Mouse (Mus musculus) frontal cortex, postnatal 14 days (tissue): ENCODE results near the gene Colca2.

ENCODE experiments used
- DNase-seq, 2 experiments: peaks; one replicate each; pipeline ENCODE4 v3.0.0; 2022; ENCODE audit warnings: low spot score in 2 of 2

Gene Colca2

DNA sequence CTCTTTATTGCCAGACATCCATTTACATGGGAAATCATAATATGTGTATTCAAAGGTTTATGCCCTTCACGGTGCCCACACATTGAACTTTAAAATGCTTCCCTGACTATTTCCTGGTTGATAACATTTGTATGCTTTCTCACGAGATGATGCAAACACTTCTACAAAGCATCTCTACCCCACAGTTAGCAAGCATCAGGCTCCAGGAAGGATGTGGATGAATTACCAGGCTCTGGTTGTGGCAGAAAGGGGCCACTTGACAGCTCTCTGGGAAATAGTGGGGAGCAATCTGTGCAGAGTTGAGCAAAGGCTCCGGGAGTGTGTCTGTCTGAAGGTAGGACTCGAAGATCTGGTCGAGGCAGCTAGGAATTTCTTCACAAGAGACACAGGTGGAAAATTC is 6.3 kb downstream of the Colca2 start:
- DNase-seq: no peak

DNA sequence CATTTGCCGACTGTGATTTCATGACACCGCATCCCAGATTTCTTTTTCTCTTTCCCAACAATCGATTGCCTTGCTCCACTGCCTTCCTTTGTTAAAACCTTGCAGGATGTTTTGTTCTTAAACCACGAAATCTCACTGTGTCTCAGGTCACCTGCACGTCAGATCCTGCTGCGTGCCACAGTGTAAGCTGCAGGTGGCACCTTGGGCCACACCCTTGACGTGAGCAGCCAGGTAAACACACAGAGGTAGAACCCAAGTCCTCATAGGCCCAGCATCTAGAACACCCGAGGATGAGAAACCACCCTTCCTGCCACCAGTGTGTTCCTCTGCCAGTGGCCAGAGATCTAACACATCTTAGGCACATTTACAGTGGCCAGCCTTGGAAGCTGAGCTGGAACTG is 7.3 kb downstream of the Colca2 start:
- DNase-seq: no peak

DNA sequence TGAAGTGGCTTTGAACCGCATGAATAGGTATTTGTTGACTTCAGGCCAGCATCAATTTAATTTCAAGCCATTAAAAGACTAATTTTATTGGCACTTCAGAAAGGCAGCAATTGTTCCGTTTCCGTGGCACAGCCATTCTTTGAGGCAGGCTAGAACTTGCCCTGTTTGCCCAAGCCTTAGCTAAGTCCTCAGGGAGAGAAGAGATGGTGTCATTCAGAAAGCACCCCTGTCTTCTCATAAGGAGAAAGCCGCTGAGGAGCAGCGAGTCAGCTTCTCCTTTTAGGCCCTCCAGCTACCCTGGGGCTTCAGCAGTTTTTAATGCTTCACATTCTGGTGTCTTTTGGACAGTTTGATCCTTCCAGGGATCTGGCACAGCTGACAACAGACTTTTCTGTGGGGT is 9.5 kb downstream of the Colca2 start:
- DNase-seq: no peak

DNA sequence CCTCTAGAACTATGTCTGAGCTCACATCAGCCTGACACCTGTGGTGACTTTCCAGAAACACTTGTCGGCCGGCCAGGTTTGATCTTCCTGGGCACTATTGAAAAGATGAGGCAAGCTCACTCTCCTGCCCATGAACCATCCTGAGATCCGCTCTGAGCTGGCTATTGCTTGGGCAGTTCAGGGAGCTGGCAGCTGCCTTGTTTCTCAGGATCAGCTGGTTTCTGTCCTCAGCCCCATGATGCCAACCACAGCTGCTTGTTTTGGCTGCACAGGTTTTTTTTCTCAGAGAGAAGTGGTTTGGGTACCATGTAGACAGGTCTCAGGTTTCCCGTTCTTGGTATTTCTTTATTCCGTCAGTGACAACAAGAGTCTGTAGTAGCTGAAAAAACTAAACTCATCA is 19.9 kb downstream of the Colca2 start:
- DNase-seq: no peak

DNA sequence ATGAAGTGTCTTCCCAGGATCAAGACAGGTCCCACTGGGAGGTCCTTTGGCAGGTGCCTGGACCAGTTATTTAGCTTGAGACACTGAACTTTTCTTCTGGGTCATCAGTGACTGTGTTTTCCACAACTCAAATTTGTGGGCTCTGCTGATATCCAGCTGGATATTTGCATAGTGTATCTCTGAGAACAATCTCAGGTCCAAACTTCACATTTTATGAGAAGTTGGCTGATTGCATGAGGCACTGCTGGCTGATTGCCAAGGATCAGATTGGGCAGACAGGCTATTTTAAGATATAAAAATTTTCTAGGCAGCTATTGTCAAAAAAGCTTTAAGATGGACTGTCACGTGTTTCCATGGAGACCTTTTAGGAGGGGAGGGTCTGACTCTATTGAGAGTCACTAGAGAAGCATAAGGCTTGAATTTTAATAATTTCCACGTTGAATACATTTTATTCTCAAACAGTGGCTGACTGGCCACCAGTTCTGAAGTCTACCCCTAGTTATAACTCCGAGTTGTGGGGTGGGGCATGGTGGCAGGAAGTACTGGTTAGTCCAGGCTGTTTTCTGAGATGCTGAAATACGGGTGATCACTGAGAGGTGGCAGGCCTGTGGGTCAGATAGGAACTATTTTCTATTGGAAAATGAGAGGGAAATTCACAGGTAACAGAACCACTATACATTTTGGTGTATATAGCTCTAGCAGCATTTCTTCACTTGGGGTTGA is 21.4 kb downstream of the Colca2 start:
- no peak for DNase-seq

DNA sequence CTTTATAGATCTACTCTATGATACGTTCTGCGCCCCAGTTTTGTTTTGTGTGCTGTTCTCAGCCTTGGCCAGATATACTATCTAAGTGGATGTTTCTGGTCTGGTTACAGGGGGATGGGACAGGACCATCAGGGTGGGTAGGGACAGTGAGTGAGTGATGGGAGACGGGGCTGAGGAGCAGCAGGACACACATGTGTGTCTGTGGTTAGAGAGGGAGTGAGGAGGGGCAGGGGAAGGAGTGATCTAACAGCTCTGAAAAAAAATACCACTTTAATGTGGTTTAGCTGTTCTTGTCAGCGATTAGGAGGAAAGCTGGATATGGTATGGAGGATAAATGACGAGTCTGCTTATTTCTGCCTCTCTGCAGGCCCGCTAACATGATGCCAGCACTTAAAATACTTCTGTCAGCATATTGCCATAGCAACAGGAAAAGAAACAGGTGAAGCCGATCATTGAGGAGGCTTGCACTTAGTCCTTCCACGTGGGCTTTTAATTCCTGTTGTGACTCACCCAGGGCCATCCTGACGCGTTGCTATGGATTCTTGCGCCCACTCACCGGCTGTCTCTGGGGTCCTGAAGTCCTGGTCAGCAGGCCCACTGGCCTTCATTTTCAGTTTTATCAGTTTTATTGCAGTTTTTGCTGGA is 39.5 kb downstream of the Colca2 start:
- DNase-seq: peak; percentile 46 to 49

DNA sequence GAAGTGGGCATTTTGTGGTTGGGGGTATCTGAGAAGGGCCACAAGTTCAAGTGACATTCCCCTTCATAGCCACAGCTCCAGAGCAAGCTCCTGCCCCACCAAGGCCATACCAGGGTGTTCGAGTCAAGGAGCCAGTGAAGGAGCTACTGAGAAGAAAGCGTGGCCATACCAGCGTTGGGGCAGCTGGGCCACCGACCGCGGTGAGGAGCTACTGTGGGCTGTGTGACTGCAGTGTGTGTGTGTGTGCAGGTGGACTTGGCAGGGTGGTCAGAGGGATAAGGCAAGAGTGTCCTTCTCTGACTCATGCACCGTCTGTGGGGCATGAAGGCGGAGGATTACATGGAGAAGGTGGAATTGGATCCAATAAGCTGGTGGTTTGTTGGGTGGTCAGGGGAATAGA is 46.2 kb downstream of the Colca2 start:
- DNase-seq: no peak

DNA sequence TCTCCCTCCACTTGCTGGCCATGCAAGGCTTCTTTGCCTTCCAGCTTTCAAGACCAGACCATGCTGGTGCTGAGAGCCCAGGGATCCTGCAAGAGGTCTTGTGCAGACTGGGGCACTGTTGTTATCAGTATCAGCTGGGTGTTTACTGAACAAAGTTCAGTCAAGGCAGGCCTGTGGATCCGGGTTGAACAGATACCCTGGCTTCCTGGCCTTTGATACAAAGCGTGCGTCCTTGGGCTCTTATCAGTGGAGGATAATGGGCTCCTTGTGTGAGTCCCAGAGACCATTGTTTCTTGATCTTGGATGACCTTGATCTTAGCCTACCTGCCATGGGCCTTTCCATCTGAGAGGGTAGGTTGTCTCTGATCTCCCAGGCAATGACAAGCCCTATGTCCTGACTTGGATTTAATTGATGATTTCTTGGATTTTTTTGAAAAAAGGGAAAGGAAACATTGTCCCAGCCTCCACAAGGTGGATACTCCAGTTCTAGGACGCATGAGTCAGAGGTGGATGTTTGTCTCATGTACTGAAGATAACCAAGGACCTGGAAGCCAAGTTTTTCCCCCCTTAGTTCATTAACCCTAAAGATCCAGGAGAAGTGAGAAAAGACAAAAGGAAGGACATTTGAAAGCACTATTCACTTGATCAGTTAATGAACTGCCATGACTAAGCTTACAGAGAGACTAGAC is 47.5 kb downstream of the Colca2 start:
- DNase-seq: no peak

DNA sequence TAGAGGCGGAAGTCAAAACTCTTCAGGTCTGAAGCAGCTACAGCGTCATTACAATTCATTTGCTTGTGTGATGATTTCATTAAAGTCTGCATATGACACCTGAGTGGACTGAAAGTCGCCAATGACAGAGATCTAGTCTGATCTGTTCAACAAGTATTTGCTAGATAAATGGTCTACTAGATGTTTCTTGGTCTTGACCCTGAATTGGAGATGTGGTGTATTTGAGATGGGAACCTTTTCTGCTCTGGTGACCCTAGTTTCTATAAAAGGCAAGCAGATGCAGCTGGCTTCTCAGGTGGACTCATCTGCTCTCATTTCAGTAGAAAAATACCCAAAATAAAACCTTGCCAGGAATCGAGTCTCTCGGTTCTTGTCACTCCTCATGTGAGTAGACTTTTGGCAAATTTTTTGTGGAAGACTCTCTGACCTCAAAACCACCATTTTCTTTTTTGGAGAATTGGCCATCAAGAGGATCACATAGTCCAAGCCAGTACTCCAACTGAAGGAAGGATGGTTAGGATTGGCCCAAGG is 52.7 kb downstream of the Colca2 start:
- DNase-seq: no peak
